Mouse (Mus musculus): ENCODE data around the gene Siae.

Gene Siae

GRCm38 (mm10) chr9:37687941-37688303 lies 132.4 kb downstream of the Siae start:
- DNase-seq = no peak

GRCm38 (mm10) chr9:37689970-37690686 lies 134.6 kb downstream of the Siae start:
- DNase-seq = peak; percentile 11

Measured in thymus, postnatal 14 days (tissue).